Mouse (Mus musculus) testis, adult 2 months (tissue): ENCODE measurements around the gene Fam234a. TPM values are rescaled to one million over a fixed set of nuclear protein-coding genes. Genes with fewer than 3 reads are reported as not detected.

Experiments used
- H3K27ac ChIP-seq: fragments of 200-500 bp; 2 replicates; pipeline ENCODE4 v1.5.1; 2012; ENCODE audit warnings: low read depth, low read length; ENCODE audit not compliant: control insufficient read depth, insufficient read depth
- H3K27me3 ChIP-seq: fragments of 200-500 bp; 2 replicates; pipeline ENCODE4 v1.6.1; 2012; ENCODE audit warnings: mild to moderate bottlenecking, low read length, moderate library complexity; ENCODE audit not compliant: control insufficient read depth, insufficient read depth
- H3K36me3 ChIP-seq: fragments of 200-500 bp; 2 replicates; pipeline ENCODE4 v1.6.1; 2012; ENCODE audit warnings: mild to moderate bottlenecking, low read length; ENCODE audit not compliant: control insufficient read depth, insufficient read depth
- H3K4me1 ChIP-seq: fragments of 200-500 bp; 2 replicates; pipeline ENCODE4 v1.6.1; 2012; ENCODE audit warnings: low read length; ENCODE audit not compliant: control insufficient read depth, insufficient read depth
- H3K4me3 ChIP-seq: fragments of 200-500 bp; 2 replicates; pipeline ENCODE4 v1.5.1; 2012; ENCODE audit warnings: low read depth, mild to moderate bottlenecking, low read length, moderate library complexity, mixed read lengths; ENCODE audit not compliant: control insufficient read depth
- CTCF ChIP-seq: fragments of 200-500 bp; IDR thresholded peaks from 2 replicates; pipeline ENCODE4 v1.5.1; 2012; ENCODE audit warnings: low read depth, mild to moderate bottlenecking, inconsistent platforms, low read length, moderate library complexity; ENCODE audit not compliant: control insufficient read depth, insufficient read depth, insufficient replicate concordance
- POLR2A ChIP-seq: fragments of 200-500 bp; IDR thresholded peaks from 2 replicates; pipeline ENCODE4 v1.6.1; 2012; ENCODE audit warnings: low read depth, mild to moderate bottlenecking, inconsistent platforms, low read length, moderate library complexity; ENCODE audit not compliant: control insufficient read depth
- polyA plus RNA-seq: library from polyadenylated mRNA; depleted of rRNA; stranded (reverse); fragments of >200 nt; gene quantifications from 2 replicates; pipeline ENCODE4 v1.2.3, GENCODE M21; 2012

The Fam234a gene
- polyA plus RNA-seq, 1 experiment = 74.9 TPM

- no peaks in the 10 kb centered on the region for H3K27me3 ChIP-seq
- H3K4me1 ChIP-seq = no peaks in the 10 kb centered on the region; the same call in 1 of the 2 replicates
- no peaks in the 10 kb centered on the region for H3K36me3 ChIP-seq
- H3K27ac ChIP-seq = no peak overlapping the region
- H3K4me3 ChIP-seq = no peak overlapping the region
- TF ChIP-seq POLR2A (no peak), CTCF (no peak; the same call in 1 of the 2 replicates)
Observed at GRCm38 (mm10) chr17:26232863-26233262, 11.2 kb downstream of the Fam234a start.

GRCm38 (mm10) chr17:26231156-26231555 is 12.9 kb downstream of the Fam234a start:
- no peak overlapping the region for H3K27ac ChIP-seq
- no peaks in the 10 kb centered on the region for H3K27me3 ChIP-seq
- no peaks in the 10 kb centered on the region; the same call in 1 of the 2 replicates for H3K4me1 ChIP-seq
- TF ChIP-seq CTCF = no peak
- no peak for TF ChIP-seq POLR2A
- H3K36me3 ChIP-seq = no peaks in the 10 kb centered on the region
- H3K4me3 ChIP-seq = no peak overlapping the region

GRCm38 (mm10) chr17:26229776-26230175 is 14.3 kb downstream of the Fam234a start:
- Histone ChIP-seq H3K27ac (no peak overlapping the region), H3K27me3 (no peaks in the 10 kb centered on the region), H3K4me3 (no peak overlapping the region), H3K4me1 (no peaks in the 10 kb centered on the region), H3K36me3 (no peaks in the 10 kb centered on the region)
- no peak for TF ChIP-seq CTCF
- TF ChIP-seq POLR2A = no peak

GRCm38 (mm10) chr17:26225150-26225549 is 18.9 kb downstream of the Fam234a start:
- H3K27me3 ChIP-seq = no peaks in the 10 kb centered on the region
- no peaks in the 10 kb centered on the region for H3K4me1 ChIP-seq
- 0 out of 2 replicates have a peak overlapping the region, but pooled peaks have one; percentile 11 for H3K27ac ChIP-seq
- no peak overlapping the region for H3K4me3 ChIP-seq
- TF ChIP-seq CTCF (no peak), POLR2A (no peak)
- no peaks in the 10 kb centered on the region for H3K36me3 ChIP-seq

- H3K27me3 ChIP-seq = no peaks in the 10 kb centered on the region
- no peaks in the 10 kb centered on the region for H3K36me3 ChIP-seq
- no peaks in the 10 kb centered on the region for H3K4me1 ChIP-seq
- no peak overlapping the region for H3K4me3 ChIP-seq
- no peak for TF ChIP-seq POLR2A
- no peak for TF ChIP-seq CTCF
- H3K27ac ChIP-seq = no peak overlapping the region
Observed at GRCm38 (mm10) chr17:26221508-26221907, 22.5 kb downstream of the Fam234a start.

GRCm38 (mm10) chr17:26212681-26213080 is 31.4 kb downstream of the Fam234a start:
- H3K36me3 ChIP-seq = no peaks in the 10 kb centered on the region
- H3K27ac ChIP-seq = peak overlapping the region; percentile 34; the same call in 1 of the 2 replicates
- TF ChIP-seq CTCF = no peak
- TF ChIP-seq POLR2A = no peak
- H3K27me3 ChIP-seq = no peaks in the 10 kb centered on the region
- H3K4me3 ChIP-seq = no peak overlapping the region
- H3K4me1 ChIP-seq = peaks cover 5% of the 10 kb centered on the region

- Histone ChIP-seq H3K36me3 (no peaks in the 10 kb centered on the region), H3K4me1 (peaks cover 9% of the 10 kb centered on the region), H3K27me3 (no peaks in the 10 kb centered on the region), H3K27ac (no peak overlapping the region), H3K4me3 (no peak overlapping the region)
- TF ChIP-seq POLR2A = no peak
- TF ChIP-seq CTCF = no peak
Observed at GRCm38 (mm10) chr17:26212241-26212640, 31.8 kb downstream of the Fam234a start.

- Histone ChIP-seq H3K27me3 (no peaks in the 10 kb centered on the region), H3K4me3 (peak within 1 kb of the TSS; percentile 10; the same call in 1 of the 2 replicates), H3K4me1 (peaks cover 33% of the 10 kb centered on the region), H3K27ac (peak within 1 kb of the TSS; percentile 60), H3K36me3 (no peaks in the 10 kb centered on the region)
- TF ChIP-seq CTCF (no peak), POLR2A (no peak)
Observed at GRCm38 (mm10) chr17:26207686-26208085, 36.4 kb downstream of the Fam234a start, which contains the start of gene Arhgdig. Arhgdig (minus strand) TSS chr17:26207786.
